Mouse (Mus musculus): ENCODE measurements around the gene Slc35g1. TPM values are rescaled to one million over a fixed set of nuclear protein-coding genes. Genes with fewer than 3 reads are reported as not detected.

The Slc35g1 gene
- polyA plus RNA-seq (2016; fragmentation: Nextera tagmentation; extraction: Ambion mirVana) = 2.8 and 2.9 TPM in 2 replicates

DNA sequence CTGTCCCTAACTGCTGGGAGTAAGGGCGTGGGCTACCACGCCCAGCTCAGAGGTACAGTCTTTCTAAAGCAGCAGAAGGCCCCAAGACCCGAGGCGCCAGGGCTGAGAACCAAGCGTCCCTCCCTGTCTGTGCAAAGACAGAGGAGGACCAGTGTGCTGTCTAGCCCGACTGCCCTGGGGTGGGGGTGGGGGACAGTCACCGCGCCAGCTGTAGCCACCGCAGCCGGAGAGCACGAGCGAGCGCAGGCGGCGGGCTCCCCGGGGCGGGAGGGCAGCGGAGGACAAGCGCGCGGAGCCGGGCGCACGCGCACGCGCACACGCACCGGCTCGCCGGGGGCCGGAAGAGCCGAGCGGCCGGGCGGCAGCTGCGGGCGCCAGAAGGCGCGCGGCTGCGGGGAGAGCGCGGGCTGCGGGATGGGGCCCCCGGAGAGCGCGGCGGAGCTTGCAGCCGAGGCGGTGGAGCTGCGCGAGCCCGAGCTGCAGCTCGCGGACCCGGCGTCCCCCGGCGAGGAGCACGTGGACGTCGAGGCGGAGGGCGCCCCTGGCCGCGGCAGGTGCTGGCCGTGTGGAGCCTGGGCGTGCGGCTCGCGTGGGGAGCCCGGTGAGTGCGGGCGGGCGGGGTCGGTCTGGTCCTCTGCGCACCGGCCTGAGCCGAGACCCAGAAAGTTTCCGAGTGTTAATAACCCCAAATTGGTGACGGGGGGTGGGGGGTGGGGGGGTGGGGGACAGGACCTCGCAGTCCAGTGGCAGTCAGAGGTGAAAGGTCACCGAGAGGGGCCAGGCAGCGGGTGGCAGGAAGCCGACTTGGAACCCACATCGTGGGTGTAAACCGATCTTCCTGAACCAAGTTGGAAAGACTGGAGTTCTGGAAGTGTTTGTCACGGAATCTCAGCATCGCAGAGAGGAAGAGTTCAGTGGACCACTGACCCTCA lies at the start of gene Slc35g1:
Gene Slc35g1 (plus strand): TSS at position 280 of the 932 bp plus-strand sequence.
- 1% methylated on average over 66 of the region's 90 CpGs for WGBS
- Histone ChIP-seq H3K27ac (peak within 1 kb of the TSS; percentile 66; the same call in 1 of the 2 replicates), H3K9me3 (replicated peaks) (no peaks in the 10 kb centered on the region), H3K36me3 (no peaks in the 10 kb centered on the region), H3K27me3 (peaks cover 4% of the 10 kb centered on the region), H3K4me2 (replicated peaks) (peak within 1 kb of the TSS; percentile 85), H3K4me3 (peak within 1 kb of the TSS; percentile 79), H3K4me1 (peaks cover 7% of the 10 kb centered on the region), H3K9ac (peak within 1 kb of the TSS; percentile 76)
- peak; percentile 94 for ATAC-seq (ENCODE audit: low FRiP score)

DNA sequence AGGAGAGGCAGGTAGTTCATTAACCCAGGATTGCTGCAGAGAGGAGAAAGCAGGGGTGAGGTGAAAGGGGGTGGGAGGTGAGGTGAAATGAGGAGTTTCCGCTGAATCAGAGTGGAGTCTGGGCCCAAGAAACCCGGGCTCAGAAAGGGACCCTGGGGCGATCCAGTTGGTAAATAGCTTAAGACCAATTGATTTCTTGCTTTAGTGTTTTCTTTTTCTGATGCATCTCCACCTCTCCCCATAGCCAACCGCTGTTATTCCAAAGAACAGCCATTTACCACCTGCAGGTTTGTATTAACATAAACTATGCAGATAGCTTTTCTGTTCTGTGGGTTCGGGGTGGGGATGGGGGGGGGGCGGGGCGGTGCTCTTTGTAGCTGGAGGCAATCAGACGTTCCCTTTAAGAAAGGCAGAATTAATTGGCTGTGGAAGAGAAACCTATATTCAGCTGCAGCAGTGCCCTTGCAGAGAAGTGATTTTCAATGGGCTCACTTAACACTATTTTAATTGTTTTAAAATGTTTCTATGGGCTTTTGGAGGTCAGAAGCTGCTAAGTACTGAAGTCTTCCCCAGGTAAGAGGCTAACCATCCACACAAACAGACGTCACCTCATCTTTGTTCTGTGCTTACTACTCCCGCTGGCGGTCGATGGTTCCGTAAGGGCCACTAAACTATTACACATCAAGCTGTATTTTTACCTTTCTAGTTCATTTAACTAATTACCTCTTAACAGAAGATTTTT lies 47.3 kb upstream of the Slc35g1 start:
- Histone ChIP-seq H3K4me3 (no peak overlapping the region), H3K4me1 (peaks cover 4% of the 10 kb centered on the region), H3K36me3 (no peaks in the 10 kb centered on the region), H3K9me3 (replicated peaks) (no peaks in the 10 kb centered on the region), H3K27me3 (no peaks in the 10 kb centered on the region), H3K9ac (no peak overlapping the region), H3K27ac (0 out of 2 replicates have a peak overlapping the region, but pooled peaks have one; percentile 0), H3K4me2 (replicated peaks) (0 out of 2 replicates have a peak overlapping the region, but pooled peaks have one; percentile 7)
- peak; percentile 85 for ATAC-seq (ENCODE audit: low FRiP score)
- WGBS = 31% methylated on average over 13 of the region's 13 CpGs

DNA sequence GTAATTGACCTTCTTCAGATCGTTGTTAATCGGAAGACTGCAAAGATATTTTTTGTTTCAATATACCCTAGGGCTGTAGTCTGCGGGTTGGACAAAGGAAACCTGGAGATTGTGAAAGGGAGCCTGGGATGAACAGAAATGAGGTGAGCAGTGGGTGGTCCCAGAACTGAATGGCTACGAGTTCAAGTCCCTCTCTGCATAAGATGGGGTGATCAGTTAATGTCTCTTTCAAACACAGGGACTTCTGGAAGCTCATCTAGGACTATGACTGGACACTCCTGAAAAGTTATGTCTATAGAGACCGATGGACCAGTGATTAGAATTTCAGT lies 46.8 kb upstream of the Slc35g1 start:
- no peak overlapping the region for H3K4me3 ChIP-seq
- H3K9me3 ChIP-seq (replicated peaks) = no peaks in the 10 kb centered on the region
- no peak overlapping the region for H3K27ac ChIP-seq
- no peaks in the 10 kb centered on the region for H3K36me3 ChIP-seq
- H3K4me1 ChIP-seq = peaks cover 4% of the 10 kb centered on the region
- no peaks in the 10 kb centered on the region for H3K27me3 ChIP-seq
- WGBS = 71% methylated on average over 5 of the region's 5 CpGs
- ATAC-seq (ENCODE audit: low FRiP score) = no peak
- H3K9ac ChIP-seq = no peak overlapping the region
- H3K4me2 ChIP-seq (replicated peaks) = no peak overlapping the region

DNA sequence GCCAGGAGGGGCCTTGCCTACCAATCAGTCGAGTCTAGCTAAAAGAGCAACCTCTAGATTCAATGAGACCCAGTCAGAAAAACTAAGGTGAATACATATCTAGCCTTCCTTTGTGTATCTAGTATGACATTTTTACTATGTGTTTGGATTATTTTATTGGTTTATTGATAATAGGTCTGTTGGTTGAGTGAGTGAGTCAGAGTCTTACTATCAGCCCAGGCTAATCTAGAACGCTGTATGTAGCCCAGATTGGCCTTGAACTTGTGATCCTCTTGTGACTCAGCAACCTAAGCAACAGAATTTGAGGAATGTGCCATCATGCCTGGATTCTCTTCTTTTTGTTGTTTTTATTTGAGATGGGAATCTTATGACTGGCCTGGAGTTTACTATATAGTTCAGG lies 44.6 kb upstream of the Slc35g1 start:
- Histone ChIP-seq H3K9ac (no peak overlapping the region), H3K36me3 (no peaks in the 10 kb centered on the region), H3K27me3 (no peaks in the 10 kb centered on the region), H3K27ac (no peak overlapping the region), H3K4me1 (peaks cover 4% of the 10 kb centered on the region), H3K9me3 (replicated peaks) (no peaks in the 10 kb centered on the region), H3K4me2 (replicated peaks) (no peak overlapping the region), H3K4me3 (no peak overlapping the region)
- ATAC-seq (ENCODE audit: low FRiP score) = no peak
- WGBS = 82% methylated on average over 2 of the region's 2 CpGs

DNA sequence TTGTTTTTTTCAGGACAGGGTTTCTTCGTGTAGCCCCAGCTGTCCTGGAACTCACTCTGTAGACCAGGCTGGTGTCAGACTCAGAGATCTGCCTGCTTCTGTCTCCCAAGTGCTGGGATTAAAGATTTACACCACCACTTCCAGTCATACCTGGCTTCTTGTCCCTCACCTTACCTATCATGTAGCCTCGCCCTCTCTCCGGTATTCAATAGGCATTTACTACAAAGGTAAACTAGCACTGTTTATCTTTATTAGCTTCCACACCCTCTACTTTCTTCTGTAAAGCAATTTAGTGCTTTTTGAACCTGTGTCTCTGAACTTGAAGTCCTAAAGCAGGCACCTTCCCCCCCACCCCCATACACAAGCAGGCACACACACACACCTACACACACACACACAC lies 44.1 kb upstream of the Slc35g1 start:
- WGBS = 96% methylated on average over 3 of the region's 3 CpGs

DNA sequence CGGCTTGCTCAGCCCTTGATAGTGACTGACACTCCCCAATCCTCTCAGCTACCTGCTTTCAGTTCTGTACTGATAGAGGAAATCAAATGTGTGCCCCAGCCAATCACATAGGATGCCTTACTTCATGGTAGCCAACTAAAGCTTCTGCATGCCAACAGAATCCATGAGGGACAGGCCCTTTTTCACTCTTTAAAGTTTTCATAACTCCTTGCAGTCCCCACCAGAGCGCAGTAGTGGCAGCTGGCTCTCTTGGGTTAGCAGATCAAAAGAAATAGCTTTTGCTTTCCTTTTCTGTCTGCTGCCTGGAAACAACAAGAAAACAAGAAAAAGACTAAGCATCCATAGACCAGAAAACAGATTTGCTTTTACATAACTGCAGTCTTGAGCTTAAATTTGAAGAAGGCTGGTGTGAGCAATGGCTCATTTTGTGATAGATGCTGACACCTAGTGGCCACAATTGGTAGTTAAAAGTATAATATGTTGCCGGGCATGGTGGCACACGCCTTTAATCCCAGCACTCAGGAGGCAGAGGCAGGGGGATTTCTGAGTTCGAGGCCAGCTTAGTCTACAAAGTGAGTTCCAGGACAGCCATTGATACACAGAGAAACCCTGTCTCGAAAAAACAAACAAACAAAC lies 43.2 kb upstream of the Slc35g1 start:
- ATAC-seq (ENCODE audit: low FRiP score) = no peak
- Histone ChIP-seq H3K27me3 (no peaks in the 10 kb centered on the region), H3K9me3 (replicated peaks) (no peaks in the 10 kb centered on the region), H3K4me2 (replicated peaks) (no peak overlapping the region), H3K27ac (no peak overlapping the region), H3K9ac (no peak overlapping the region), H3K4me3 (no peak overlapping the region), H3K4me1 (peaks cover 4% of the 10 kb centered on the region), H3K36me3 (no peaks in the 10 kb centered on the region)
- 47% methylated on average over 6 of the region's 6 CpGs for WGBS

More for the DNA sequence above, 44.1 kb upstream of the Slc35g1 start:
- Histone ChIP-seq H3K4me3 (no peak overlapping the region), H3K9ac (no peak overlapping the region), H3K27me3 (no peaks in the 10 kb centered on the region), H3K9me3 (replicated peaks) (no peaks in the 10 kb centered on the region), H3K36me3 (no peaks in the 10 kb centered on the region), H3K4me2 (replicated peaks) (no peak overlapping the region), H3K27ac (no peak overlapping the region), H3K4me1 (peaks cover 4% of the 10 kb centered on the region)
- ATAC-seq (ENCODE audit: low FRiP score) = no peak

DNA sequence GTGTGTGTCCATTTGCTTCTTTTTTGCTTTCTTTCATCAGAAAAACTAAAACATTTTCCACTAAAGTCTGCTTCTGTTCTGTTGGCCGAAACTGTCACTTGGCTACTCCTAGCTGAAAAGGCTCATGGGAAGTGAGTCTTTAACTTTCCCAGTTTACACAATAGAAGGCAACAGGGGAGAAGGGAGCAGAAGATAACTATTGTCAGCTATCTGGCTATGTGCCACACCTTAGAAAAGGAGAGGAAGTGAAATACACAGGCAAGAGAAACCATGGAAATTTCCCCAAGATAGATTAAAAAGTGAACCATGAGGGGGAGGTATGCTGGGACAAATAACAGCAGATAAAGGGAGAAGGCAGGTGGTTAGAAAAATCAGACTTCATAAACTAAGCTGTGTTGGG lies 41.5 kb upstream of the Slc35g1 start:
- ATAC-seq (ENCODE audit: low FRiP score) = no peak
- Histone ChIP-seq H3K27ac (no peak overlapping the region), H3K9ac (no peak overlapping the region), H3K27me3 (no peaks in the 10 kb centered on the region), H3K36me3 (no peaks in the 10 kb centered on the region), H3K4me1 (no peaks in the 10 kb centered on the region), H3K9me3 (replicated peaks) (no peaks in the 10 kb centered on the region), H3K4me3 (no peak overlapping the region), H3K4me2 (replicated peaks) (no peak overlapping the region)
- 83% methylated on average over 1 of the region's 1 CpGs for WGBS

DNA sequence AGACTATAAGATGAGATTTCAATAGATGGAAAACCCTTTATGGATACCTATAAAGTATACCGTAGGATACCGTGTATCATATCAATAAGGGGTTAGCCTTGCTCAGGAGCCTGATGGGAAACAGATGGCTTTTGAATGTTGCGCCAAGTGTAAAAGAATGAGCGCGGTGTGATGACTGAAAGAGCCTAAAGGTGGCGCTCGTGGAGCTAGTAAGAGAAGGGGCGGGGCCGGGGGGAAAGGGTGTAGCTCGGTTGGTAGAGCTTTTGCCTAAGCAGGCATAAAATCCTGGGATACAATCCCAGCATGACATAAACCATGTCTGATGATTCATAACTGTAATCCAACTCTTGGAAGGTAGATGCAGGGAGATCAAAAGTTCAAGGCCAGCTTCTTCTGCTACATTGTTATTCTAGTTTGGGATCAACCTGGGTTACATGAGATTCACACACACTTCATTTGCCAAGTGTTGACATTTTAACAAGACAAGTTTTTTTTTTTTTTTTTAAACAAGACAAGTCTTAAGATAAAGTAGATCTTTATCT lies 40.9 kb upstream of the Slc35g1 start:
- H3K27ac ChIP-seq = no peak overlapping the region

DNA sequence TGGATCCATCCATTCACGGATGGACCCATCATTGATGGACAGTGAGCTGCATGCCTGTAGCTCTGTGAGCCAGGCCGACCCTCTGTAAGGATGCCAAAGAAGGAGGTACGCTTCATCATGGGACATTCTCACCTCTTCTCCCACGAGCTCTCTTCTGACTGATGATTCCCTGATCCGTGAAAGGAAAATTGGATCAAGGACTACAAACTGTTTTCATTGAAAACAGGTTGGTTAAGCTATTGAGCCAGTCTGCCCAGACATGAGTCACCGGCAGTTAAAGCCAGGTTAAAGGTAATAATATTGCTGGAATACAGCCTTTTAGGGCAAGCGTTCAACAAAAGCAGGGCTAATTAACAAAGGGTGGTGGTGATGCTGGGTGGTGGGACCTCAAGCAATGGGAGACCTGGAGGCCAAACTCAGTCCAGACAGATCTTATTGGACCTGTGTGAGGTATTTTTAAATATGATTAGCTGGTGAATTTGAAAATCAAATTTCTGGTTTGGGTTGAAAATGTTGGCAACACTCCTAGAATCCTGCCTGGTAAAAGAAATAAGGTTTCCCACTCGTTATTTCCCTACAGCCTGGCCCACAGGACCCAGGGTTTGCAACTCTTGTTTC lies 39.5 kb upstream of the Slc35g1 start:
- Histone ChIP-seq H3K27ac (no peak overlapping the region), H3K4me3 (no peak overlapping the region), H3K4me2 (replicated peaks) (no peak overlapping the region), H3K9ac (no peak overlapping the region), H3K36me3 (no peaks in the 10 kb centered on the region), H3K4me1 (no peaks in the 10 kb centered on the region), H3K27me3 (no peaks in the 10 kb centered on the region), H3K9me3 (replicated peaks) (no peaks in the 10 kb centered on the region)
- WGBS = 87% methylated on average over 8 of the region's 8 CpGs
- no peak for ATAC-seq (ENCODE audit: low FRiP score)

More for the DNA sequence above, 40.9 kb upstream of the Slc35g1 start:
- H3K36me3 ChIP-seq = no peaks in the 10 kb centered on the region
- no peak overlapping the region for H3K4me3 ChIP-seq
- H3K4me2 ChIP-seq (replicated peaks) = no peak overlapping the region
- no peaks in the 10 kb centered on the region for H3K9me3 ChIP-seq (replicated peaks)
- no peaks in the 10 kb centered on the region for H3K27me3 ChIP-seq
- no peaks in the 10 kb centered on the region for H3K4me1 ChIP-seq
- no peak overlapping the region for H3K9ac ChIP-seq
- no peak for ATAC-seq (ENCODE audit: low FRiP score)
- 63% methylated on average over 10 of the region's 10 CpGs for WGBS

DNA sequence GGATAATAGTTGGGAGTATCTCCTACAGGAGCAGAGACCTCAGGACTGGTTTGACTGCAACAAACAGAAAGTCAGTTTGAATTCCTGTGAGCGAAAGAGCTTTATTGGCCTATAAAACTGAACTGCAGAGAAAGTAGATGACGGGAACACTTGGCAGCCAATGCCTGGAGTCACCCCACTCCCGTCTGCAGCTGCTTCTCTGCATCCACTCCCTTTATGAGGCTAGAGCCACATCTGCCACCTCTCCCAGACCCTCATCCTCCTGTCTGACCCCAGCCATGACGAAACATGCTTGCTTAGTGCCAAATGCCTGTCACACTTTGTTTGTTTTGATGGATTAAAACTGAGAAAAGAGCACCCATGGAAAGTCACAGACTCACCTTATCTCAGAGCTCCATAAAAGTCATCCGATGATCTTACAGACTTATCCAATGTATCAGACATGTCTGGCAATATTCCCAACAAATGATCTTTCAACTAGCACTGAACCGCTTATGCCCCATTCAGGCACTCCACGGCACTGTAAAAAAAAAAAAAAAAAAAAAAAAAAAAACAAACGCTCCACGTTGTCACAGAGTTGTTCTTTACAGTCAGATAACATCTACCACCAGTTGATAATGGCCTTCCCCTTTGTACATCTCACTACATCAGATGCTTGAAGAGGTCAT lies 37.7 kb upstream of the Slc35g1 start:
- no peak overlapping the region for H3K4me2 ChIP-seq (replicated peaks)
- H3K9ac ChIP-seq = no peak overlapping the region
- no peaks in the 10 kb centered on the region for H3K27me3 ChIP-seq
- H3K4me3 ChIP-seq = no peak overlapping the region
- no peaks in the 10 kb centered on the region for H3K36me3 ChIP-seq
- no peak overlapping the region for H3K27ac ChIP-seq
- 80% methylated on average over 9 of the region's 9 CpGs for WGBS
- no peaks in the 10 kb centered on the region for H3K9me3 ChIP-seq (replicated peaks)
- no peaks in the 10 kb centered on the region for H3K4me1 ChIP-seq
- ATAC-seq (ENCODE audit: low FRiP score) = no peak

DNA sequence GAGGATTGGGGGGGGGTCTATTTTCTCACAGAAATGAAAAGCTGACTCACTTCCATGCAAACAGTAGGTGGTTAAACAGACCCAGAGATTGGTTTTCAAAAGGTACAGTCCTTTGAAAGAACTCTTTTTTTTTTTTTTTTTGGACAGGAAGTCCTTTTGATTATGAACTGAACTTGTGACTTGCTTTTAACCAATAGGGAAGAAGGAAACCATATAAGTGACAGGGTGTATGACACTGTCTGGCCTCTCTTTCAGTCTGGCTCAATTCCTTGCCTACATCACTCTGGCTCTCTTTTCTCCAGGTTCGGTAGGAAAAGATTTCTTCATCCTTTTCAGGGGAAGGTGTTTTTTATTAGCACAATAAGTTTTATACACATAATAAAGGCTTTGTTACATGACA lies 36.5 kb upstream of the Slc35g1 start:
- WGBS = 88% methylated on average over 1 of the region's 1 CpGs
- ATAC-seq (ENCODE audit: low FRiP score) = no peak
- H3K9me3 ChIP-seq (replicated peaks) = no peaks in the 10 kb centered on the region

More for the DNA sequence above, 36.5 kb upstream of the Slc35g1 start:
- H3K36me3 ChIP-seq = no peaks in the 10 kb centered on the region
- no peak overlapping the region for H3K4me2 ChIP-seq (replicated peaks)
- H3K4me3 ChIP-seq = no peak overlapping the region
- no peak overlapping the region for H3K9ac ChIP-seq
- no peaks in the 10 kb centered on the region for H3K4me1 ChIP-seq
- H3K27me3 ChIP-seq = no peaks in the 10 kb centered on the region
- H3K27ac ChIP-seq = no peak overlapping the region

All from hindbrain, embryonic 12.5 days (tissue).